Mouse (Mus musculus) stomach, postnatal 0 days (tissue): ENCODE results near the gene Ccdc39. TPM values are rescaled to one million over a fixed set of nuclear protein-coding genes. Genes with fewer than 3 reads are reported as not detected.

Experiments
- ATAC-seq: fragments of 200-750 bp; cut with Nextera tagmentation; 2 replicates; pipeline ENCODE4 v1.8.0; 2017; ENCODE audit not compliant: low FRiP score, low TSS enrichment
- DNase-seq: peaks from one replicate; pipeline ENCODE4 v3.0.0-alpha.2; 2016; ENCODE audit warnings: low spot score
- H3K27ac ChIP-seq: fragments of 300-500 bp; sonication (generic); replicated peaks from 2 replicates; pipeline ENCODE4 v1.5.1; 2014; ENCODE audit warnings: mild to moderate bottlenecking, control low read depth
- H3K27me3 ChIP-seq: fragments of 300-500 bp; sonication (generic); 2 replicates; pipeline ENCODE4 v1.6.1; 2014; ENCODE audit warnings: low read length; ENCODE audit not compliant: control insufficient read depth, insufficient read depth
- H3K36me3 ChIP-seq: fragments of 300-500 bp; sonication (generic); 2 replicates; pipeline ENCODE4 v1.6.1; 2014; ENCODE audit warnings: low read length, mixed read lengths; ENCODE audit not compliant: control insufficient read depth, insufficient read depth
- H3K4me1 ChIP-seq: fragments of 300-500 bp; sonication (generic); replicated peaks from 2 replicates; pipeline ENCODE4 v1.6.1; 2014; ENCODE audit warnings: antibody characterized with exemption; ENCODE audit not compliant: control insufficient read depth, insufficient read depth
- H3K4me2 ChIP-seq: fragments of 300-500 bp; sonication (generic); replicated peaks from 2 replicates; pipeline ENCODE4 v1.6.1; 2014; ENCODE audit warnings: low read depth, mild to moderate bottlenecking, control low read depth, moderate library complexity
- H3K4me3 ChIP-seq: fragments of 300-500 bp; sonication (generic); 2 replicates; pipeline ENCODE4 v1.5.1; 2014; ENCODE audit warnings: low read depth, low read length, control low read depth
- H3K9ac ChIP-seq: fragments of 300-500 bp; sonication (generic); 2 replicates; pipeline ENCODE4 v1.6.1; 2014; ENCODE audit warnings: mild to moderate bottlenecking, low read length, control low read depth, mixed read lengths
- H3K9me3 ChIP-seq: fragments of 300-500 bp; sonication (generic); 2 replicates; pipeline ENCODE4 v1.6.1; 2016; ENCODE audit warnings: low read length; ENCODE audit not compliant: control insufficient read depth
- CTCF ChIP-seq: IDR thresholded peaks from 2 replicates; pipeline ENCODE4 v1.5.1; 2016; ENCODE audit warnings: antibody characterized with exemption, low read depth, mild to moderate bottlenecking, moderate library complexity
- EP300 ChIP-seq: optimal IDR thresholded peaks from 2 replicates; pipeline ENCODE3; 2016; ENCODE audit warnings: antibody characterized with exemption
- WGBS: fragments of 180-500 bp; shearing (Covaris S2); extraction: QIAGEN DNeasy Blood & Tissue Kit; methylation state at CpG from one replicate; pipeline ENCODE4 v1.1.7; 2014; 5-methylcytosine and 5-hydroxymethylcytosine counted together
- polyA plus RNA-seq: library from polyadenylated mRNA; unstranded; fragments of >200 nt; fragmentation: Nextera tagmentation; extraction: Ambion mirVana; gene quantifications from 2 replicates; pipeline ENCODE4 v1.2.1, GENCODE M21; 2015

Ccdc39 gene
- polyA plus RNA-seq, result 0.65 and 0.80 TPM in 2 replicates

GRCm38 (mm10) chr3:33843801-33844632, at the start of gene Ccdc39:
Gene Ccdc39 (minus strand): TSS chr3:33844310.
- peak within 1 kb of the TSS; percentile 55 for H3K9ac ChIP-seq
- WGBS, result 5% methylated on average over 26 of the region's 26 CpGs
- H3K4me1 ChIP-seq, result no peaks in the 10 kb centered on the region; the same call in 1 of the 2 replicates
- H3K4me2 ChIP-seq, result peak within 1 kb of the TSS; percentile 73
- ATAC-seq (peak; percentile 81), DNase-seq (peak; percentile 70)
- no peak within 1 kb of the TSS for H3K27ac ChIP-seq
- H3K4me3 ChIP-seq, result peak within 1 kb of the TSS; percentile 42
- no peaks in the 10 kb centered on the region for H3K9me3 ChIP-seq
- TF ChIP-seq CTCF (0 out of 2 replicates have a peak, but pooled peaks have one; percentile 1), EP300 (no peak)
- H3K36me3 ChIP-seq, result no peaks in the 10 kb centered on the region
- H3K27me3 ChIP-seq, result no peaks in the 10 kb centered on the region

GRCm38 (mm10) chr3:33893433-33893832, 49.3 kb upstream of the Ccdc39 start:
- H3K27ac ChIP-seq, result no peak overlapping the region
- no peaks in the 10 kb centered on the region for H3K4me1 ChIP-seq
- H3K4me3 ChIP-seq, result no peak overlapping the region
- no peak for DNase-seq
- H3K36me3 ChIP-seq, result no peaks in the 10 kb centered on the region
- no peaks in the 10 kb centered on the region for H3K27me3 ChIP-seq
- H3K4me2 ChIP-seq, result no peak overlapping the region
- H3K9me3 ChIP-seq, result no peaks in the 10 kb centered on the region
- WGBS, result 86% methylated on average over 5 of the region's 5 CpGs
- no peak for TF ChIP-seq EP300
- no peak for TF ChIP-seq CTCF
- H3K9ac ChIP-seq, result no peak overlapping the region
- no peak for ATAC-seq

GRCm38 (mm10) chr3:33887438-33887837, 43.3 kb upstream of the Ccdc39 start:
- Histone ChIP-seq H3K27ac (no peak overlapping the region), H3K4me1 (no peaks in the 10 kb centered on the region), H3K4me3 (no peak overlapping the region), H3K9ac (no peak overlapping the region), H3K9me3 (no peaks in the 10 kb centered on the region), H3K27me3 (no peaks in the 10 kb centered on the region), H3K4me2 (no peak overlapping the region), H3K36me3 (no peaks in the 10 kb centered on the region)
- 33% methylated on average over 8 of the region's 8 CpGs for WGBS
- DNase-seq (no peak), ATAC-seq (no peak)
- TF ChIP-seq CTCF, result no peak
- no peak for TF ChIP-seq EP300

GRCm38 (mm10) chr3:33883105-33883504, 39.0 kb upstream of the Ccdc39 start:
- H3K9ac ChIP-seq, result no peak overlapping the region
- DNase-seq (no peak), ATAC-seq (no peak)
- no peak overlapping the region for H3K4me2 ChIP-seq
- H3K9me3 ChIP-seq, result no peaks in the 10 kb centered on the region
- no peaks in the 10 kb centered on the region for H3K4me1 ChIP-seq
- H3K36me3 ChIP-seq, result no peaks in the 10 kb centered on the region
- TF ChIP-seq EP300, result no peak
- no peak for TF ChIP-seq CTCF
- 82% methylated on average over 6 of the region's 6 CpGs for WGBS
- H3K27ac ChIP-seq, result no peak overlapping the region
- no peak overlapping the region for H3K4me3 ChIP-seq
- no peaks in the 10 kb centered on the region for H3K27me3 ChIP-seq

- TF ChIP-seq EP300 (no peak), CTCF (no peak)
- DNase-seq, result no peak
- H3K4me3 ChIP-seq, result no peak overlapping the region
- no peaks in the 10 kb centered on the region for H3K9me3 ChIP-seq
- H3K36me3 ChIP-seq, result no peaks in the 10 kb centered on the region
- H3K4me2 ChIP-seq, result no peak overlapping the region
- 71% methylated on average over 2 of the region's 2 CpGs for WGBS
- no peaks in the 10 kb centered on the region for H3K27me3 ChIP-seq
- no peak overlapping the region for H3K9ac ChIP-seq
- H3K27ac ChIP-seq, result no peak overlapping the region
- no peak for ATAC-seq
- no peaks in the 10 kb centered on the region for H3K4me1 ChIP-seq
Measured at GRCm38 (mm10) chr3:33882695-33883094, 38.6 kb upstream of the Ccdc39 start.

- Histone ChIP-seq H3K9me3 (no peaks in the 10 kb centered on the region), H3K4me1 (no peaks in the 10 kb centered on the region), H3K27ac (no peak overlapping the region), H3K4me2 (no peak overlapping the region), H3K9ac (no peak overlapping the region), H3K36me3 (no peaks in the 10 kb centered on the region), H3K4me3 (no peak overlapping the region), H3K27me3 (no peaks in the 10 kb centered on the region)
- ATAC-seq (no peak), DNase-seq (no peak)
- WGBS, result 85% methylated on average over 6 of the region's 6 CpGs
- TF ChIP-seq EP300, result no peak
- no peak for TF ChIP-seq CTCF
Measured at GRCm38 (mm10) chr3:33878661-33879060, 34.6 kb upstream of the Ccdc39 start.
